Mouse (Mus musculus) heart, postnatal 0 days (tissue): ENCODE data around the gene Polr3e. TPM values are rescaled to one million over a fixed set of nuclear protein-coding genes. Genes with fewer than 3 reads are reported as not detected.

Source experiments
- ATAC-seq: fragments of 200-750 bp; cut with Nextera tagmentation; 2 replicates; pipeline ENCODE4 v1.8.0; 2017; ENCODE audit warnings: low read depth, moderate number of reproducible peaks, moderate library complexity; ENCODE audit not compliant: insufficient read depth
- DNase-seq: peaks from one replicate; pipeline ENCODE4 v3.0.0-alpha.2; 2016; ENCODE audit warnings: low spot score
- H3K27ac ChIP-seq: fragments of 300-500 bp; sonication (generic); 2 replicates; pipeline ENCODE4 v1.5.1; 2014; ENCODE audit warnings: low read depth, mild to moderate bottlenecking
- H3K27me3 ChIP-seq: fragments of 300-500 bp; sonication (generic); 2 replicates; pipeline ENCODE4 v1.6.1; 2014; ENCODE audit warnings: low read length, mixed read lengths; ENCODE audit not compliant: control insufficient read depth, insufficient read depth
- H3K36me3 ChIP-seq: fragments of 300-500 bp; sonication (generic); replicated peaks from 2 replicates; pipeline ENCODE4 v1.6.1; 2014; ENCODE audit warnings: low read length, mixed read lengths; ENCODE audit not compliant: control insufficient read depth, insufficient read depth
- H3K4me1 ChIP-seq: fragments of 300-500 bp; sonication (generic); 2 replicates; pipeline ENCODE4 v1.6.1; 2014; ENCODE audit warnings: antibody characterized with exemption; ENCODE audit not compliant: control insufficient read depth, insufficient read depth
- H3K4me2 ChIP-seq: fragments of 300-500 bp; sonication (generic); 2 replicates; pipeline ENCODE4 v1.6.1; 2014; ENCODE audit warnings: low read depth, mild to moderate bottlenecking, low read length, moderate library complexity
- H3K4me3 ChIP-seq: fragments of 300-500 bp; sonication (generic); 2 replicates; pipeline ENCODE4 v1.5.1; 2014; ENCODE audit warnings: low read depth, low read length
- H3K9ac ChIP-seq: fragments of 300-500 bp; sonication (generic); replicated peaks from 2 replicates; pipeline ENCODE4 v1.6.1; 2014; ENCODE audit warnings: low read depth, low read length, mixed read lengths
- H3K9me3 ChIP-seq: fragments of 300-500 bp; sonication (generic); replicated peaks from 2 replicates; pipeline ENCODE4 v1.6.1; 2016; ENCODE audit warnings: low read length; ENCODE audit not compliant: control insufficient read depth
- CTCF ChIP-seq: IDR thresholded peaks from 2 replicates; pipeline ENCODE4 v1.5.1; 2016; ENCODE audit warnings: antibody characterized with exemption, control low read depth, low read depth
- EP300 ChIP-seq: IDR thresholded peaks from 2 replicates; pipeline ENCODE4 v1.6.1; 2016; ENCODE audit warnings: antibody characterized with exemption, low read depth
- WGBS: fragments of 180-500 bp; shearing (Covaris S2); extraction: QIAGEN DNeasy Blood & Tissue Kit; methylation state at CpG from one replicate; pipeline ENCODE4 v1.1.7; 2014; 5-methylcytosine and 5-hydroxymethylcytosine counted together
- polyA plus RNA-seq: library from polyadenylated mRNA; unstranded; fragments of >200 nt; fragmentation: Nextera tagmentation; extraction: Ambion mirVana; gene quantifications from 2 replicates; pipeline ENCODE4 v1.2.1, GENCODE M21; 2015
- total RNA-seq: library from RNA; depleted of rRNA; stranded (reverse); fragments of >200 nt; gene quantifications from 2 replicates; pipeline ENCODE4 v1.2.3, GENCODE M21; 2014; ENCODE audit warnings: low replicate concordance

Gene Polr3e
- total and polyA plus RNA-seq, 2 experiments from 2014 or later: 12.2 to 14.5 TPM

DNA sequence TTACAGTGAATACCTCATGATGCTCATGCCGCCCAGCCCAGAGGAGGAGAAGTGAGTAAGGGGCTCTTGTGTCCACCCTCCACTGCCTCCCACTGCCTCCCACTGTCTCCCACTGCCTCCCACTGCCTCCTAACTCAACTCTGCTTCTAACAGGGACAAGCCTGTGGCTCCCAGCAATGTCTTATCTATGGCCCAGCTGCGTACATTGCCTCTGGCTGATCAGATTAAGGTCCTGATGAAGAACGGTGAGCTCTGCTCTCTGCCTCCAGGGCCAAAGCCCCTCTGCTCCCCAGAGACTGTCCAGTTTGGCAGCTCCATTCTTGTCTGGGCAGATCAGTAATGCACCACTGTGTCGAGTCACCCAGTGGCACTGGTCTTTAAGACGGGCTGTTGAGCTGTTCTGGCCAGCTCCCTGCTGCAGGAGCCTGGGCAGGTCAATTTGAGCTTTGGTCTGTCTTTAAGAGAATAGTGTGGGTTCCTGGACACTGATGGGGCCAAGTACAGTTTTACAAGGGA is 16.2 kb downstream of the Polr3e start:
- no peaks in the 10 kb centered on the region for H3K27me3 ChIP-seq
- no peaks in the 10 kb centered on the region for H3K4me1 ChIP-seq
- H3K27ac ChIP-seq: no peak overlapping the region
- 79% methylated on average over 5 of the region's 5 CpGs for WGBS
- TF ChIP-seq EP300 (no peak), CTCF (no peak)
- H3K9ac ChIP-seq: no peak overlapping the region
- no peak overlapping the region for H3K4me3 ChIP-seq
- H3K4me2 ChIP-seq: no peak overlapping the region
- ATAC-seq: no peak
- no peak for DNase-seq
- H3K9me3 ChIP-seq: no peaks in the 10 kb centered on the region
- peaks cover 86% of the 10 kb centered on the region for H3K36me3 ChIP-seq

DNA sequence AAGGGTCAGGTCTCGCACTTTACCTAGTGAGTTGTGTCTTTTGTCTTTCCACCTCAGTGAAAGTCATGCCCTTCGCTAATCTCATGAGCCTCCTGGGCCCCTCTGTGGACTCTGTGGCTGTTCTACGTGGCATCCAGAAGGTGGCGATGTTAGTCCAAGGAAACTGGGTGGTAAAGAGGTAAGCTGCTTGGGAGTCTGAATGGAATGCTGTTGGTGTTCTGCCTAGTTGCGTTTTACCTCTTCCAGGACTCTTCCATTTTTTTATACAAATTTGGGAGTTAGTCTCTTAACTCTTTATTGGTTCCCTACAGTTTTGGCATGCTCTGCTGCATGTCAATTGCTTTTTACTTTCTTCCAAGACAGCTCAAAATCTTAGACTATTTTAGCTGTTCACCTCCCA is 17.2 kb downstream of the Polr3e start:
- Histone ChIP-seq H3K36me3 (peaks cover 86% of the 10 kb centered on the region), H3K4me1 (no peaks in the 10 kb centered on the region), H3K27me3 (no peaks in the 10 kb centered on the region), H3K9ac (no peak overlapping the region), H3K27ac (no peak overlapping the region), H3K4me2 (no peak overlapping the region), H3K4me3 (no peak overlapping the region), H3K9me3 (no peaks in the 10 kb centered on the region)
- peak; percentile 64 for DNase-seq
- 28% methylated on average over 5 of the region's 5 CpGs for WGBS
- TF ChIP-seq EP300 (no peak), CTCF (peak; percentile 83)
- peak; percentile 65; the same call in 1 of the 2 replicates for ATAC-seq

DNA sequence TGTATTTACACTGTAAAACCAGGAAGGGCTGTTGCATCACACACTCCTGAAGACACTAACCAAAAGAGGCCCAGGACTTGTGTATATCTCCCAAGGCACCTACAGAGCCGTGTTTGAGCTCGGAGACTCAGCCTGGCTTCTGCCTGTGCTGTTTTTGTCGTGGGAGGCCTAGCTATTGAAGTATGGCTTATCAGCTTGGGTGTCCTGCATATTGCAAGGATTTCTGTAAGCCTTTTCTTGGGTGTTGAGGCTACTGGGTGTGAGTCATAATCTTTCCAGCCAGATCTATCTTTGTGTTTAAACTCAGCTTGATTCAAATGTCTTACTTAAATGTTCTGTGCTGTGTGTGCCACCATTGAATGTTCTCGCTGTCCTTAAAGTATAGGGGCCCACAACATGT is 19.0 kb downstream of the Polr3e start:
- DNase-seq (no peak), ATAC-seq (no peak)
- no peak overlapping the region for H3K9ac ChIP-seq
- WGBS: 69% methylated on average over 4 of the region's 4 CpGs
- H3K27me3 ChIP-seq: no peaks in the 10 kb centered on the region
- H3K4me2 ChIP-seq: no peak overlapping the region
- TF ChIP-seq EP300 (no peak), CTCF (no peak)
- H3K27ac ChIP-seq: no peak overlapping the region
- H3K36me3 ChIP-seq: peaks cover 87% of the 10 kb centered on the region
- H3K4me1 ChIP-seq: no peaks in the 10 kb centered on the region
- H3K4me3 ChIP-seq: no peak overlapping the region
- no peaks in the 10 kb centered on the region for H3K9me3 ChIP-seq

DNA sequence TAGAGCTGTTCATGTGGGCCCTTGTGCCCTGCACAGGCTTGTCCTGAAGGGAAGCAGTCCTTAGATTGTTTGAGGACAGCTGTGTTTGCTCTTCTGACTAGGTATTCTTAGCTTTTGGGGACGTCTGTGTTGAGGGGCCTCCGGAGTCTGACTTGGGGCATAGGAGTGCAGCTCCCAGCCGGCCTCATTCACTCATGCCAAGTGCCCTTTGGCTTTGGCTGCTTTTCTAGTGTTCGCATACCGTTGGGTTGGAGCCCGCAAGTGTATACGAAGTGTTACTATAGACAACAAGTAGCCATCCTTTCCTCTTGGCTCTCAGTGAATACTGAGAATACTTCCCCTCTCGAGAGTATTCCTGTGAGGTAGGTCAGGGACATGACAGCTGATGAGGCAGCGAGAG is 20.7 kb downstream of the Polr3e start:
- Histone ChIP-seq H3K36me3 (peaks cover 86% of the 10 kb centered on the region), H3K27me3 (no peaks in the 10 kb centered on the region), H3K4me1 (no peaks in the 10 kb centered on the region), H3K27ac (no peak overlapping the region), H3K4me2 (no peak overlapping the region), H3K9me3 (no peaks in the 10 kb centered on the region), H3K4me3 (no peak overlapping the region), H3K9ac (no peak overlapping the region)
- no peak for ATAC-seq
- no peak for DNase-seq
- TF ChIP-seq EP300: no peak
- TF ChIP-seq CTCF: no peak
- WGBS: 81% methylated on average over 9 of the region's 9 CpGs

DNA sequence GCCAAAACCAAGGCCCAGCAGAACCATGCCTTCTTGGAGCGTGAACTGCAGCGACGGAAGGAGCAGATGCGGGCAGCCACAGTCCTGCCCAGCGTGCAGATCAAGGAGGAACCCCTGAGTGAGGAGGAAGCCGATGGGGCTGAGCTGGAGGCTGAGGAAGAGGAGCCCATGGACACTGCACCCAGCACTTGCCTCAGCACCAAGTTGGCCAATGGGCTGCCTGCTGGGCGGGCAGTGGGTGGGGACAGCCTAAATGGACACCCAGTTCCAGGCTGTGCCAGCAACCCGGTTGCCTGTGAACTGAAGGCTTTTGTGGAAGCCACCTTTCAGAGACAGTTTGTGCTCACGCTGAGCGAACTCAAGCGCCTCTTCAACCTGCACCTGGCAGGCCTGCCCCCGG is 22.8 kb downstream of the Polr3e start:
- ATAC-seq: no peak
- H3K4me1 ChIP-seq: no peaks in the 10 kb centered on the region
- H3K27me3 ChIP-seq: no peaks in the 10 kb centered on the region
- TF ChIP-seq CTCF (no peak), EP300 (no peak)
- no peak overlapping the region for H3K9ac ChIP-seq
- H3K27ac ChIP-seq: no peak overlapping the region
- 89% methylated on average over 12 of the region's 12 CpGs for WGBS
- H3K4me2 ChIP-seq: no peak overlapping the region
- H3K36me3 ChIP-seq: peaks cover 91% of the 10 kb centered on the region
- no peaks in the 10 kb centered on the region for H3K9me3 ChIP-seq
- no peak for DNase-seq
- no peak overlapping the region for H3K4me3 ChIP-seq

DNA sequence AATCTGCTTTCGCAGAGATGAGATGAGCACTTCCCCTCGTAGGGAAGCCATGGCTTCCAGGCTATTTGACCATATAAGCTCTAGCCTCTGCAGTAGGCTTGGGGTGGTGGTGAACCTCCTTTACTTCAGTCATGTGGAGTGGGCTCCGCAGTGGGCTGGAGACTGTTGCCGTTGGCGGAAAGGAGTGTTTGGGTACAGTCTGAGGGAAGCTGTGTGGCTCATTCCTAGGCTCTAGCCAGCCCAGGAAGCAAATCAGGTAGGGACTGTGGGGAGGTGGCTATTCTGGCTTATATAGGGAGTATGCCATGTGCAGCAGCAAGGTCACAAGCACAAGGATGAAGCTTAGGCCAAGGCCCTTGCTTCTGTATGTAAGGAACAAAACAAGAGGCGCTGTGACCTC is 23.7 kb downstream of the Polr3e start:
- no peaks in the 10 kb centered on the region for H3K9me3 ChIP-seq
- ATAC-seq (no peak), DNase-seq (no peak)
- H3K36me3 ChIP-seq: peaks cover 88% of the 10 kb centered on the region
- H3K27me3 ChIP-seq: no peaks in the 10 kb centered on the region
- H3K27ac ChIP-seq: no peak overlapping the region
- no peak overlapping the region for H3K9ac ChIP-seq
- no peaks in the 10 kb centered on the region for H3K4me1 ChIP-seq
- no peak for TF ChIP-seq EP300
- no peak for TF ChIP-seq CTCF
- H3K4me3 ChIP-seq: no peak overlapping the region
- 85% methylated on average over 6 of the region's 6 CpGs for WGBS
- H3K4me2 ChIP-seq: no peak overlapping the region
